Comparison of ENCODE assay signal across 10 mouse cellular contexts in the genomic region with DNA sequence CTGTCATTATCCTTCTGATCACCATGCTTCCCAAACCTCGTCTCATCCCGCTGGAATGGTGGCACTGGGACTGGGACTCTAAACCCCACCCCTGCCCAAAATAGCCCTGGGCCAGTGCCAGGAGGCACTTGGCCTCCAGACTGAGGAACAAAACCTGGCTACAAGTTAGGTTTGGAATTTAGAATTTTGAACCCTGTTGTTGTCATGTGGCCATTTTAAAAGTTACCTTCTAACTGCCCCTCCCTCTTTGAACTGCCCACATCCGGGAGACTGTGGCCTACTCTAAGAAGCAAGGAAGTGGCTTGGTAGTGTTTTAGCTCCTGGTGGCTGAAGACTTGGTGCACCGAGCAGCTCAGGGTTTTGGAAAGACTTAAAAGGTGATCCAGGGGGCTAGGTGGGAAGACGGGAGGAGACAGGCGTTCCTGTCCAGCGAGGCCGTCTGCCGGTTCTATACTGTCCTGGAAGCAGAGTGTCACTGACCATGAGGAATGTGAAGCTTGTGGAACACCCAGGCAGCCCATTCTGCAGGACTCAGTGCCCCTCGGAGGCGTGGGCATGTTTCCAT. TPM values are rescaled to one million over a fixed set of nuclear protein-coding genes. Genes with fewer than 3 reads are reported as not detected.
A peak's percentile ranks its signal among the peaks of the same experiment; 100 is the strongest.
DNase-seq lines count a peak whose midpoint lies in the region; ATAC-seq lines count a peak whose summit lies in the region.
"Had no signal": no experiment of that assay in that cellular context is flagged by ENCODE, and none has a peak within 500 bp of the region (broad histone marks: within the 10 kb centered on the region; RNA-seq: fewer than 3 reads in every experiment).

No protein-coding gene starts in this region.

- 78% methylated on average over 11 of the region's 11 CpGs for WGBS in midbrain, embryonic 11.5 days

- intact Hi-C loops in heart, postnatal 14 days (cut with DNase I), result no loop called here

- no peak overlapping the region for H3K4me2 ChIP-seq in midbrain, embryonic 11.5 days
- H3K4me2 ChIP-seq: forebrain, embryonic 12.5 days had no signal

- H3K36me3 ChIP-seq in megakaryocyte, embryonic 14.5 days (replicated peaks; ENCODE audit: low read length), result peaks cover 59% of the 10 kb centered on the region
- H3K36me3 ChIP-seq in midbrain, embryonic 11.5 days (ENCODE audit: control insufficient read depth, insufficient read depth, low read length), result no peaks in the 10 kb centered on the region

- peaks cover 50% of the 10 kb centered on the region for H3K4me1 ChIP-seq in megakaryocyte, embryonic 14.5 days
- no peaks in the 10 kb centered on the region for H3K4me1 ChIP-seq in midbrain, embryonic 11.5 days (ENCODE audit: control insufficient read depth, insufficient read depth, low read length)
- H3K4me1 ChIP-seq: forebrain, embryonic 12.5 days had no signal

- H3K9me3 ChIP-seq in megakaryocyte, embryonic 14.5 days, result peaks cover 5% of the 10 kb centered on the region; the same call in 1 of the 2 replicates
- H3K9me3 ChIP-seq in midbrain, embryonic 11.5 days (ENCODE audit: control insufficient read depth, low read length), result no peaks in the 10 kb centered on the region
- H3K9me3 ChIP-seq: forebrain, embryonic 12.5 days had no signal

- ATAC-seq in megakaryocyte, adult 5-6 weeks (ENCODE audit: poor library complexity, severe bottlenecking), result no peak
- ATAC-seq in midbrain, embryonic 11.5 days (ENCODE audit: low FRiP score), result no peak
- no peak for ATAC-seq in inflammation-experienced regulatory T-cells, adult 6 months

- no peaks in the 10 kb centered on the region for H3K27me3 ChIP-seq in megakaryocyte, embryonic 14.5 days (replicated peaks)
- no peaks in the 10 kb centered on the region for H3K27me3 ChIP-seq in midbrain, embryonic 11.5 days (ENCODE audit: control insufficient read depth, insufficient read depth, low read length)
- H3K27me3 ChIP-seq: forebrain, embryonic 12.5 days had no signal

- DNase-seq in cerebellum, adult 9-11 months, result peak; percentile 50
- peak; percentile 69 to 80 for DNase-seq in heart, postnatal 14 days
- DNase-seq in thymus, postnatal 4 days, result no peak
- no peak for DNase-seq in midbrain, embryonic 11.5 days (ENCODE audit: low spot score, missing footprints)

- H3K27ac ChIP-seq in midbrain, embryonic 11.5 days (ENCODE audit: low read depth, low read length), result no peak overlapping the region
- H3K27ac ChIP-seq: forebrain, embryonic 12.5 days; layer of hippocampus, adult 2 months; macrophage had no signal

- H3K9ac ChIP-seq in midbrain, embryonic 11.5 days (ENCODE audit: low read length), result no peak overlapping the region
- H3K9ac ChIP-seq: forebrain, embryonic 12.5 days had no signal

- H3K4me3 ChIP-seq in megakaryocyte, embryonic 14.5 days (replicated peaks), result peak overlapping the region; percentile 64
- no peak overlapping the region for H3K4me3 ChIP-seq in midbrain, embryonic 11.5 days (ENCODE audit: low read depth, low read length)
- H3K4me3 ChIP-seq: forebrain, embryonic 12.5 days; layer of hippocampus, adult 2 months had no signal

RNA-seq across cellular contexts. Expression of gene Usp20, which starts 13.4 kb away (rescaled TPM):
- polyA plus RNA-seq in megakaryocyte, embryonic 14.5 days (2012; ENCODE audit: insufficient read depth, low replicate concordance), result 8.0 and 25.0 TPM in 2 replicates
- 1.9 and 2.5 TPM in 2 replicates for total RNA-seq in megakaryocyte, adult 5-6 weeks (2015)
- 2.9 and 3.1 TPM in 2 replicates for total RNA-seq in megakaryocyte, adult 5-6 weeks (2017)
- total RNA-seq in heart, postnatal 14 days (2021), result 10 to 100 TPM; 55.6 to 56.6 TPM
- polyA plus RNA-seq in midbrain, embryonic 11.5 days (2014; fragmentation: Nextera tagmentation; extraction: Ambion mirVana), result 12.3 and 14.1 TPM in 2 replicates
- 10 to 100 TPM; 11.9 to 27.4 (median 16.7) TPM for polyA plus RNA-seq in inflammation-experienced regulatory T-cells, adult 6 months (2017; shearing (Covaris generic))

RNA-seq across cellular contexts. Expression of gene BC005624, which starts 13.5 kb away (rescaled TPM):
- 17.7 TPM in 1 of 2 replicates, not detected in the other for polyA plus RNA-seq in megakaryocyte, embryonic 14.5 days (2012; ENCODE audit: insufficient read depth, low replicate concordance)
- 30.7 and 36.0 TPM in 2 replicates for total RNA-seq in megakaryocyte, adult 5-6 weeks (2015)
- total RNA-seq in megakaryocyte, adult 5-6 weeks (2017), result 56.0 and 66.1 TPM in 2 replicates
- 10 to 100 TPM; 18.4 to 18.7 TPM for total RNA-seq in heart, postnatal 14 days (2021)
- polyA plus RNA-seq in midbrain, embryonic 11.5 days (2014; fragmentation: Nextera tagmentation; extraction: Ambion mirVana), result 64.7 and 68.8 TPM in 2 replicates
- polyA plus RNA-seq in inflammation-experienced regulatory T-cells, adult 6 months (2017; shearing (Covaris generic)), result 100 to 1,000 TPM in 1 of 3 experiments, 10 to 100 TPM in 2; 67.1 to 103 (median 93.7) TPM

RNA-seq across cellular contexts. Expression of gene Tor1a, which starts 27.8 kb away (rescaled TPM):
- polyA plus RNA-seq in megakaryocyte, embryonic 14.5 days (2012; ENCODE audit: insufficient read depth, low replicate concordance), result 75.1 and 117 TPM in 2 replicates
- 88.1 and 97.1 TPM in 2 replicates for total RNA-seq in megakaryocyte, adult 5-6 weeks (2015)
- 132 and 135 TPM in 2 replicates for total RNA-seq in megakaryocyte, adult 5-6 weeks (2017)
- total RNA-seq in heart, postnatal 14 days (2021), result 10 to 100 TPM; 13.5 to 13.9 TPM
- polyA plus RNA-seq in midbrain, embryonic 11.5 days (2014; fragmentation: Nextera tagmentation; extraction: Ambion mirVana), result 76.9 and 84.5 TPM in 2 replicates
- 10 to 100 TPM; 60.5 to 73.3 (median 72.6) TPM for polyA plus RNA-seq in inflammation-experienced regulatory T-cells, adult 6 months (2017; shearing (Covaris generic))

RNA-seq across cellular contexts. Expression of gene Tor1b, which starts 42.8 kb away (rescaled TPM):
- 2.7 and 9.3 TPM in 2 replicates for polyA plus RNA-seq in megakaryocyte, embryonic 14.5 days (2012; ENCODE audit: insufficient read depth, low replicate concordance)
- 28.1 and 32.7 TPM in 2 replicates for total RNA-seq in megakaryocyte, adult 5-6 weeks (2015)
- total RNA-seq in megakaryocyte, adult 5-6 weeks (2017), result 40.3 and 42.6 TPM in 2 replicates
- 10 to 100 TPM; 25.0 to 26.1 TPM for total RNA-seq in heart, postnatal 14 days (2021)
- polyA plus RNA-seq in midbrain, embryonic 11.5 days (2014; fragmentation: Nextera tagmentation; extraction: Ambion mirVana), result 19.3 and 21.1 TPM in 2 replicates
- polyA plus RNA-seq in inflammation-experienced regulatory T-cells, adult 6 months (2017; shearing (Covaris generic)), result 10 to 100 TPM; 15.6 to 26.9 (median 22.2) TPM

Comparison
In these comparisons a context has a peak if more than half of its experiments do, and no peak if none do; other contexts are left out.
1. DNase-seq: peak in cerebellum, adult 9-11 months (single experiment) and heart, postnatal 14 days (2 of 2); none in thymus, postnatal 4 days (single experiment) and midbrain, embryonic 11.5 days (single experiment).